Mouse (Mus musculus) kidney, postnatal 10 days (tissue): ENCODE measurements around the gene Dennd2a.
A peak's percentile ranks its signal among the peaks of the same experiment; 100 is the strongest.
"Not testable (repeated sequence)": the region's sequence is repeated elsewhere in the genome, so short reads cannot be mapped to it uniquely, and the experiment has no call there.

Source experiments
- DNase-seq: peaks from one replicate; pipeline ENCODE4 v3.0.0; 2021; ENCODE audit warnings: mixed read lengths

Gene Dennd2a

GRCm38 (mm10) chr6:39447429-39448185, 110.1 kb downstream of the Dennd2a start:
- DNase-seq = no peak

- DNase-seq = no peak
Observed at GRCm38 (mm10) chr6:39445801-39446572, 111.7 kb downstream of the Dennd2a start.

- DNase-seq = no peak
Observed at GRCm38 (mm10) chr6:39442786-39443287, 114.8 kb downstream of the Dennd2a start.

GRCm38 (mm10) chr6:39440207-39440606, 117.5 kb downstream of the Dennd2a start:
- no peak for DNase-seq

DNA sequence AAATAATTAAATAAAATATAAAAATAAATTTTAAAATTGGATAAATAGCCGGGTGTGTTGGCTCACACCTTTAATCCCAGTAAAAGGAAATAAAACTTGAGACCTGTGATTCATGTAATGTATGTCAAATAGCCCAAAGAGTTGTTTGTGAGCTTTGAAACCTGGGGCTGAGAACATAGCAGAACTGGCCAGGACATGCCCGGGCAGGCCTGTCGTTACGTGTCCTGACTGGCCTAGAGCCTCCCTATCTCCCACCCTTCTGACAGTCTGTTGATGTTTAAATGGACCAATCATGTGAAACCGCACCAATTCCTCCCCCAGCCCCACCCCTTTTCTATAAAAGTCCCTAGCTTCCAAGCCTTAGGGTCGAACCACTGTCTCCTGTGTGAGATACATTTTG, 120.1 kb downstream of the Dennd2a start:
- not testable (repeated sequence) for DNase-seq

DNA sequence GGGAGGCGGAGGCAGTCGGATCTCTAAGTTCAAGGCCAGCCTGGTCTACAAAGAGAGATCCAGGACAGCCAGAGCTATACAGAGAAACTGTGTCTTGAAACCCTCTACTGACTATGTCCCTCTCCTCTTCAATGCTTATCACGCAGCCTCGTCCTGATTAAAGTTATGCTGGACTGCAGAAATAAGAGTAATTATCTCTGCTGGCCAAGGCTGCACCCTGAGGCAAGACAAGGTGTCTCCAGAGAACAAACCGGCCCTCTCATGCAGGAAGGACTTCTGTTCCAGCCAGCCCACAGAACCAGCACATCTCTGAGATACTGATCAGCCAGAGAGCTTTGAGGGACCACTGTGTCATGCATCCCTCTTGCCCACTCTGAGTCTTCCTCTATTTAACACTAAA, 121.8 kb downstream of the Dennd2a start:
- no peak for DNase-seq

DNA sequence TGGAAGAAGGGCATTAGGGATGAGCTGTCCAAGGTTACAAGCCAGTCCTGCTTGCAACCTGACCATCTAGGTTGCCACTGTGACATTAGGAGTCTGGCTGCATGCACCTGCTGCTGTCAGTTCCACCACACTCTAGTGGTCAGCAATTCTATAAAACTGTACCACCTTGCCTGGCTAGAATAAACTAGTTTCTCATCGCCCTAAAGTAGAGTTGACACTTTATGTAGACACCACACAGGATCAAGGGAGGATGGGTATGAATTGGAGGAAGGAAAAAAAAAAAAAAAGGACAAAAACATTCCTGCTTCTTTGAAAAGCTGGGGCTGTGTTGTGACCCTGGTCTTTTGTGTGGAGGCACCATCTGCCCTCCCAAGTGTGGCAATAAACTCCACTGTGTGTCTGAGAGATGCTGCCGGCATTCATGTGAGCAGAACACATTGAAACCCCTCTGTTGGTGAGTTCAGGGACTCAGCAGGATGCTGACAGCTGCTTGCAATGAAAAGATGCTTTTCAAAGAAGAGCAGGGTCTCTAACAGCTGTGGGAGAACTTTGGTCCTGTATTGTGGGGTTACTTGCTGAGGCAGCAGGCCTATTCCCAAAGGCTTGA, 122.7 kb downstream of the Dennd2a start:
- no peak for DNase-seq

- DNase-seq = no peak
Observed at GRCm38 (mm10) chr6:39434111-39434885, 123.4 kb downstream of the Dennd2a start.

DNA sequence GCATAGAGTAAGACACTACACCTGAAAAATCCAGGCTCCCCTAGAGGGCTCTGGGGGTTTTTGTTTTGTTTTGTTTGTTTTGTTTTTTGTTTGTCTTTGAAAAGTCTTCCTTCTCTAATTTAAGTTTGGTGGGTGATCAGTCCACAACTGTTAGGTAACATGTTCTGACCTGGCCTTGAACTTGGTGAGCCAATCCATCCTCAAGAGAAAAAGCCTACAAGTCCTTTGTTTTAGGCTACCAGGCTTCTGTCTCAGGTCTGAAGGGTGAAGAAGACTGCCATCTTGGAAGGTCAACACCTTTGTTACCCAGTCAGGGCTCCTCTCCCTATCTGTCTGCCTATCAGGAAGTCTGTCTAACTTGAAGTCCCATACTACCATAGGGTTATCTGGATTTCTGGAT, 124.0 kb downstream of the Dennd2a start:
- no peak for DNase-seq

- DNase-seq = no peak
Observed at GRCm38 (mm10) chr6:39433174-39433573, 124.5 kb downstream of the Dennd2a start.

DNA sequence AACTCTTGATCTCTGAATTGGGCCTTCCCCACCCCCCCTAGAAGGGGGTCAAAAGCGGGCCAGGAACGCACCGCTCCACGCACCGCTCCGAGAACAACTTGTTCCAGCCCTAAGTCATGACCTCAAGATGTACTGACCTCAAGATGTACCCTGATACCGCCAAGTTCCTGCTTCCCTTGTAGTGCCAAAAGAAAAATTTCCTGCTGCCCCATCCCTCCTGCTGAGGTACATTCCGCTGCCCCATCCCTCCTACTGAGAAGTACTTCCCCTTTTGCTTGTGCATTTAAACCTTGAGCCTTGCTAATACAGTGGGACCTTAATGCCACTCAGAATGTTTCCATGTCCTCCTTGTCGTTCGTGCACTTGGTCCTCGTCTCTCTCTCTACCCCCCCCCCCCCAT, 126.9 kb downstream of the Dennd2a start:
- no peak for DNase-seq

DNA sequence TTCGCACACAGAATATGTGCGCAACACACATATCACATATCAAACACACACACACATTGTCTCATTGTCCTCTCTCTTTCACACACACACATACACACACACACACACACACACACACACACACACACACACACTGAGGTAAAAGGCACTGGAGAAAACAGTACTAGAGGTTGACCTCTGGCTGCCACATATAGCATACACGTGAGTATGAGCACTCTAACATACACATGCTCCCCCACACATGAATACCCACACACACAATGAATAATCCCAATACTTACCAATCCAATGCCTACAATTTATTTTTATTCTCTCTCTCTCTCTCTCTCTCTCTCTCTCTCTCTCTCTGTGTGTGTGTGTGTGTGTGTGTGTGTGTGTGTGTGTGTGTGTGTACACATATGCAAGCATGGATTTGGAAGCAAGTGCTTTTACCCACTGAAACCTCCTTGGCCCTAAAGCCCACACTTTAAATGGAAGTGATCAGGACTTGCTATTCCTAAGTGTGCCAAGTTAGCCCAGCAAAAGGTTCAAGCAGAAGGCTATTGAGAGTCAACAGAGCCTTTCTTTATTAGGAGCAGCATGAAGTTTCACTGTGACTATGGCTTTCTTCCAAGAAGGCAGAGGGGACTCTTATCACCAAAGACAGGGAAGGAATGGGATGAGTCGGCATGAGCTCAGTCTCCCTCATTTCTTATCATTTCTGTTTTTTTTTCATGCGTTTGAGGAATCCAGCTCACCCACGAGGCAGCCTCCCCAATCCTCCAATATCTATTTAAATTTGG, 128.5 kb downstream of the Dennd2a start:
- no peak for DNase-seq

DNA sequence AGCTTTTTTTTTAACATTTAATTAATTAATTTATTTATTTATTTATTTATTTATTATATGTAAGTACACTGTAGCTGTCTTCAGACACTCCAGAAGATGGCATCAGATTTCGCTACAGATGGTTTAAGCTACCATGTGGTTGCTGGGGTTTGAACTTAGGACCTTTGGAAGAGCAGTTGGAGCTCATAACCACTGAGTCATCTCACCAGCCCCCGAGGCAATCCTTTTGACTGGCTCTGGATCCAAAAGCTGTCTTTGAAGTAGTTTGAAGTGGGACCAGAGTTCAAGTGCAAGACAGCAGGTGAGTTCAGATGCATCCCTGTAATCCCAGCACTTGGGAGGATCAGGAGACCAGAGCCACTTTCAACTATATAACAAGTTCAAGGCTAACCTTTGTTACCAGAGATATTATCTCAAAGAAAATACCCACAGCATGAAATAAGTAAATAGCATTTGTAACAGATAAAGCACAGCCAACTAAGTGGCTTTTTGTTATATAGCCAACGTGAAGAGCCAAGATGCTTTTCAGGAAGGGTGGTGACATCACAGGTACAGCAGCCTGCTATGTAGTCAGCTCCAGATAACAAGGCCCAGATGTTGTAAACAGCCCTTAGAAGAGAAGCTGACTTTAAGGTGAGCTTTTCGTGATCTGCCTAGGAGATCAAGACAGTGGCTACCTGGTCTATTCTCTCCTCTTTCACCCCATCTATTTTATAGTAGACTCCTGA, 130.2 kb downstream of the Dennd2a start:
- DNase-seq = no peak

DNA sequence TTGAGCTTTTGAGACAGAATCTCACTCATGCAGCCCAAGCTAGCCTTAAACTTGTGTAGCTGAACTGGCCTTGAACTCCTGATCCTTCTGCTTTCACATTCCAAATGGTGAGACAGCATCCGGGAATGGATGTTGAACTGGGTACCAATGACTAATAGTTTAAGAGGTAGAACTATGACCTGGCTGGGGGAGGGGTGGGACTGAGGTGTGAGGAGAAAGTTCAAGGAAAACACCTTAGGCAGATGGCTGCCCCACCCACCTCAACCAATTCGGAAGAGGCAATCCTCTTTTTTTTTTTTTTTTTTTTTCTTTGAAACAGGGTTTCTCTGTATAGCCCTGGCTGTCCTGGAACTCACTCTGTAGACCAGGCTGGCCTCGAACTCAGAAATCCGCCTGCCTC, 130.9 kb downstream of the Dennd2a start:
- DNase-seq = no peak

- DNase-seq = no peak
Observed at GRCm38 (mm10) chr6:39425181-39425580, 132.5 kb downstream of the Dennd2a start.

DNA sequence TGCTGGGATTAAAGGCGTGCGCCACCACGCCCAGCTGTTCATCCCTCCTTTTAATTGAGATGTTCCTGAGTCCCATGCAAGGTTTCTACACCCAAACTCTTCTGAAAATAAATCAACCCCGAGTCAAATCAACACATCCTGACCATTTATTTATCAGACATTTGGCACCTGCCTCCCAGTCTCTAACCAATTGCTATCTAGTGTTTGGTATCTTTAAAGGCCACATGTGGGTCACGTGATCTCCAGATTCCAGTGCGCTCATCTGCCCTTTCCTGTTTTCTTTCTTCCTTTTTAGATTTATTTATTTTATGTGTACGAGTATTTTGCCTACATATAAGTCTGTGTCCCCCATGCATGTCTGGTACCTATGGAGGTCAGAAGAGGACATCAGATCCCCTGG, 134.0 kb downstream of the Dennd2a start:
- no peak for DNase-seq

DNA sequence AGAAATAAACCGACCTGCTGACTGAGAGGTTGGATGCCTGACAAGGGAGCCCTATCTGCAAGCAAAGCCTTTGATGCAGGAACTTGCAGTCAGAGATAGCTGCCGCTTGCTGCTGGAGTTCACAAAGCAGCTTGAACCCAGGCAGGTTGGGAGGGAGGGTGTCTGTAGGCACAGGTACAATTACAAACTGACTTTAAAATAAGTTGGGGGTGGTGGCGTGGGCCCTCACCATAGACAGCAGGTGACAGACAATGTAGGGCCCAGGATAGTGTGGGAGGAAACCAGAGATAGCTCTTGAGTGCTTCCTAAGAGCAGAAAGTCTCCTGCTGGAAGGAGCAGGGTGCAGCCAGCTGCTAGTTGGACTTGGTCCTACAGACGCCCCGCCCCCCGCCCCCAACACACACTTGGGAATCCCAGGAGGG, 134.5 kb downstream of the Dennd2a start:
- DNase-seq = no peak

GRCm38 (mm10) chr6:39420867-39421266, 136.8 kb downstream of the Dennd2a start:
- DNase-seq = no peak

- DNase-seq = peak; percentile 82
Observed at GRCm38 (mm10) chr6:39419851-39420721, 137.6 kb downstream of the Dennd2a start, which contains the start of gene Mkrn1. Mkrn1 (minus strand) TSS chr6:39420462.

- DNase-seq = peak; percentile 58
Observed at GRCm38 (mm10) chr6:39419386-39419850, 138.2 kb downstream of the Dennd2a start.
